Mouse (Mus musculus): ENCODE measurements around the gene Rtn4ip1. TPM values are rescaled to one million over a fixed set of nuclear protein-coding genes. Genes with fewer than 3 reads are reported as not detected.

The Rtn4ip1 gene
- polyA plus RNA-seq, 1 experiment = 7.9 TPM

DNA sequence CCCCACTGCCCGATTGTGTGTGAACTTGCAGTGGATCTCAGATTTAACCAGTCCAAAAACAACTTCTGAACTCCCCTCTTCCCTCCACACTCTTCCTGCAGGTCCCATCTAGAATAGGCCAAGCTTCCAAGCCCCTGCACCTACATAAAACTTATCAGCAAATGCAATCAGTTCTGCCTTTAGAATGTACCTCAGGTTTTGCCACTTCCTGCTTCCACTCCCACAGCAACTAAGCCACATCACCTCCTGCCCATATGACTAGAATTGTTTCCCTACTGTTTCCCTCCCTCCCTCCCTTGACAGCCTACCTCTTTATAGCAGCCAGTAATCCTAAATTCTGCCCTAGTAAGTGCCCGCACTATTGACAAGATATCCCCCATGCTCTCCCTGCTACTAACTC, 82.3 kb downstream of the Rtn4ip1 start:
- no peak overlapping the region for H3ac ChIP-seq (ENCODE audit: control insufficient read depth, insufficient read length, low read depth)

DNA sequence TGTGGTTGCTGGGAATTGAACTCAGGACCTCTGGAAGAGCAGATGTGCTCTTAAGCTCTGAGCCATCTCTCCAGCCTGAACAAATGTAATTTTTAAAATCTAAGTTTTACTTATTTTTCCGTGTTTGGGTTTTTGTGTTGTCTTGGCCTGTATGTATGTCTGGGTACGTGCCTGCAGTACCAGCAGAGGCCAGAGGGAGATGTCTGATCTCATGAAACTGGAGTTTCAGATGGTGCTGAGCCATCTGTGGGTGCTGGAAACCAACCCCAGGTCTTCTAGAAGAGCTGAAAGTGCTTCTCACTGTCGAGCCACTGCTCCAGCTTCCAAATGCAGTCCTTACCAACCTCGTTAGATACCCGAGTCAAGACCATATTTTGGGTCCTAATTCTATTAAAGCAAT, 89.7 kb downstream of the Rtn4ip1 start:
- TF ChIP-seq USF1 (IDR thresholded peaks at IDR 0.05; ENCODE audit: low read depth) (no peak), MYOD1 (IDR thresholded peaks at IDR 0.05; ENCODE audit: control insufficient read depth, insufficient read length, low read depth) (no peak), CEBPB (IDR thresholded peaks at IDR 0.05; ENCODE audit: low read depth) (no peak), MAX (IDR thresholded peaks at IDR 0.05) (no peak), FOSL1 (IDR thresholded peaks at IDR 0.05; ENCODE audit: insufficient read depth, low read length, poor library complexity, severe bottlenecking) (no peak), MYOG (IDR thresholded peaks at IDR 0.05; ENCODE audit: control insufficient read depth, extremely low read depth, insufficient read length) (no peak), CTCF (IDR thresholded peaks at IDR 0.05; ENCODE audit: control insufficient read depth, insufficient read depth, insufficient read length) (no peak)
- Histone ChIP-seq H3K79me2 (ENCODE audit: control insufficient read depth, insufficient read depth) (peaks cover 34% of the 10 kb centered on the region), H3K79me3 (ENCODE audit: low read depth) (peaks cover 18% of the 10 kb centered on the region), H3K36me3 (ENCODE audit: control insufficient read depth, insufficient read depth) (peaks cover 52% of the 10 kb centered on the region), H3ac (ENCODE audit: control insufficient read depth, insufficient read length, low read depth) (no peak overlapping the region), H3K4me3 (ENCODE audit: insufficient read depth, poor library complexity, severe bottlenecking) (no peak overlapping the region), H3K27me3 (ENCODE audit: control insufficient read depth, insufficient read depth, insufficient read length) (no peaks in the 10 kb centered on the region)

More for the DNA sequence above, 82.3 kb downstream of the Rtn4ip1 start:
- Histone ChIP-seq H3K4me3 (ENCODE audit: insufficient read depth, poor library complexity, severe bottlenecking) (no peak overlapping the region), H3K79me3 (ENCODE audit: low read depth) (no peaks in the 10 kb centered on the region), H3K36me3 (ENCODE audit: control insufficient read depth, insufficient read depth) (peaks cover 65% of the 10 kb centered on the region), H3K27me3 (ENCODE audit: control insufficient read depth, insufficient read depth, insufficient read length) (no peaks in the 10 kb centered on the region), H3K79me2 (ENCODE audit: control insufficient read depth, insufficient read depth) (no peaks in the 10 kb centered on the region)
- TF ChIP-seq MYOD1 (IDR thresholded peaks at IDR 0.05; ENCODE audit: control insufficient read depth, insufficient read length, low read depth) (no peak), MAX (IDR thresholded peaks at IDR 0.05) (no peak), FOSL1 (IDR thresholded peaks at IDR 0.05; ENCODE audit: insufficient read depth, low read length, poor library complexity, severe bottlenecking) (no peak), CTCF (IDR thresholded peaks at IDR 0.05; ENCODE audit: control insufficient read depth, insufficient read depth, insufficient read length) (no peak), CEBPB (IDR thresholded peaks at IDR 0.05; ENCODE audit: low read depth) (no peak), MYOG (IDR thresholded peaks at IDR 0.05; ENCODE audit: control insufficient read depth, extremely low read depth, insufficient read length) (no peak)

DNA sequence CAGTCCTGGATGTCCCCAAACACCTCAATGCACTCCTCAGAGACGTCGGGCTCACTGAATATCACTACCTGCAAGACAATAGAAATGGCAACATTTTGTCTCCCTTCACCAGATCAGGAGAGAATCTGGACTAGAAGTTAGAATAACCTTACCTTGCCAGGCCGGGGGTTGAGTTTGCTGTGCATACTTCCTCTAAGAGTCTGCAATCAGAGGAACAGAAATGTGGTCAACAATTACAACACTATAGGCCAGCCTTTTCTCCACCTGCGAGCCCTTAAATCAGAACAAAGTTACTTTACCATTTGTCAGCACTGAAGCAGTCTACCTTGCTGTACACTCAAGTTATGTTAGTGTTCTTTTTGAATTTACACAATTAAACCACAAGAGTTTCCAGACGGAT, 90.9 kb downstream of the Rtn4ip1 start:
- Histone ChIP-seq H3K79me3 (ENCODE audit: low read depth) (peaks cover 26% of the 10 kb centered on the region), H3ac (ENCODE audit: control insufficient read depth, insufficient read length, low read depth) (no peak overlapping the region), H3K4me3 (ENCODE audit: insufficient read depth, poor library complexity, severe bottlenecking) (no peak overlapping the region), H3K27me3 (ENCODE audit: control insufficient read depth, insufficient read depth, insufficient read length) (no peaks in the 10 kb centered on the region), H3K79me2 (ENCODE audit: control insufficient read depth, insufficient read depth) (peaks cover 46% of the 10 kb centered on the region), H3K36me3 (ENCODE audit: control insufficient read depth, insufficient read depth) (peaks cover 51% of the 10 kb centered on the region)
- TF ChIP-seq USF1 (IDR thresholded peaks at IDR 0.05; ENCODE audit: low read depth) = no peak
- no peak for TF ChIP-seq MYOD1 (IDR thresholded peaks at IDR 0.05; ENCODE audit: control insufficient read depth, insufficient read length, low read depth)
- TF ChIP-seq MAX (IDR thresholded peaks at IDR 0.05) = no peak
- no peak for TF ChIP-seq MYOG (IDR thresholded peaks at IDR 0.05; ENCODE audit: control insufficient read depth, extremely low read depth, insufficient read length)
- no peak for TF ChIP-seq CTCF (IDR thresholded peaks at IDR 0.05; ENCODE audit: control insufficient read depth, insufficient read depth, insufficient read length)
- no peak for TF ChIP-seq CEBPB (IDR thresholded peaks at IDR 0.05; ENCODE audit: low read depth)
- no peak for TF ChIP-seq FOSL1 (IDR thresholded peaks at IDR 0.05; ENCODE audit: insufficient read depth, low read length, poor library complexity, severe bottlenecking)

- Histone ChIP-seq H3K79me2 (ENCODE audit: control insufficient read depth, insufficient read depth) (peaks cover 53% of the 10 kb centered on the region), H3K4me3 (ENCODE audit: insufficient read depth, poor library complexity, severe bottlenecking) (no peak overlapping the region), H3K36me3 (ENCODE audit: control insufficient read depth, insufficient read depth) (peaks cover 57% of the 10 kb centered on the region), H3K27me3 (ENCODE audit: control insufficient read depth, insufficient read depth, insufficient read length) (no peaks in the 10 kb centered on the region), H3ac (ENCODE audit: control insufficient read depth, insufficient read length, low read depth) (no peak overlapping the region), H3K79me3 (ENCODE audit: low read depth) (peaks cover 29% of the 10 kb centered on the region)
- TF ChIP-seq FOSL1 (IDR thresholded peaks at IDR 0.05; ENCODE audit: insufficient read depth, low read length, poor library complexity, severe bottlenecking) = no peak
- TF ChIP-seq MYOG (IDR thresholded peaks at IDR 0.05; ENCODE audit: control insufficient read depth, extremely low read depth, insufficient read length) = no peak
- no peak for TF ChIP-seq MYOD1 (IDR thresholded peaks at IDR 0.05; ENCODE audit: control insufficient read depth, insufficient read length, low read depth)
- no peak for TF ChIP-seq CTCF (IDR thresholded peaks at IDR 0.05; ENCODE audit: control insufficient read depth, insufficient read depth, insufficient read length)
- TF ChIP-seq CEBPB (IDR thresholded peaks at IDR 0.05; ENCODE audit: low read depth) = no peak
- no peak for TF ChIP-seq MAX (IDR thresholded peaks at IDR 0.05)
- no peak for TF ChIP-seq USF1 (IDR thresholded peaks at IDR 0.05; ENCODE audit: low read depth)
These were observed 91.6 kb downstream of the Rtn4ip1 start for GRCm38 (mm10) chr10:43993198-43993597.

DNA sequence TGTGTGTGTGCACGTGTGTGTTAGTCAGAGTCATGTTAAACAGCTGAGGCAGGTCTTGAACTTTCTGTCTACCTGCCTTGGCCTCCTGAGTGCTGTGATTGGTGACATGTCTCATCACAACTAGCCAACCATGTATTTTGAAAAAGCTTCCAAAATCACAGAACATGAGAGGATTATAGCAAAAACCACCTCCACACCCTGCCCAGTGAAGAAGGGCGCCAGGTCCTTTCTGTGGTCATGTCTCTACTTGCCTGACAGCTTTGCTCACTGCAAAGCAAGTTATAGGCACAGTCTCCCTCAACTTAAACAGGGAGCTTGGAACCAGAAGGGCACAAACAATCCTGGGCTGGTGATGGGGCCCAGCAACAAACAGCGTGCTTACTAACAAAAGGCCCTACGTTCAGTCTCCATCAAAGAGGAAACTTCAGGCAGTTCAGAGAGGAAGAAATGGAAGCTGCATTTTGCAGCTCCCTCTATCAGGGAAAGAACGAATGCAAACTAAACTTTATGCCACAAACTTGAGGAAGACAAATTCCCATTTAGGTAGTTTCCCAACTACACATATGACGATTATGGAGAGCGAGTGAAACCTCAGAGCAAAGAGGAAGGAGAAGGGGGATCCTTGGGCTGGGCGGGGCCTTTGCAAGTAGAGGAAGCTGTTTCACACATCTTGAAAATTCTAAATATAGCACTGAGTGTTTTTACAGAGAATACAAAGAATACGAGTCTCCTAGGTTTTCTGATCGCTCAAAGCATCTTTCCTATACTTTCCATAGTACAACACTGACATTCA, 94.4 kb downstream of the Rtn4ip1 start:
- H3K79me2 ChIP-seq (ENCODE audit: control insufficient read depth, insufficient read depth) = peaks cover 78% of the 10 kb centered on the region
- peaks cover 45% of the 10 kb centered on the region for H3K79me3 ChIP-seq (ENCODE audit: low read depth)
- no peak overlapping the region for H3K4me3 ChIP-seq (ENCODE audit: insufficient read depth, poor library complexity, severe bottlenecking)
- peaks cover 35% of the 10 kb centered on the region for H3K36me3 ChIP-seq (ENCODE audit: control insufficient read depth, insufficient read depth)
- H3ac ChIP-seq (ENCODE audit: control insufficient read depth, insufficient read length, low read depth) = no peak overlapping the region
- H3K27me3 ChIP-seq (ENCODE audit: control insufficient read depth, insufficient read depth, insufficient read length) = no peaks in the 10 kb centered on the region
- TF ChIP-seq CTCF (IDR thresholded peaks at IDR 0.05; ENCODE audit: control insufficient read depth, insufficient read depth, insufficient read length) = no peak
- no peak for TF ChIP-seq FOSL1 (IDR thresholded peaks at IDR 0.05; ENCODE audit: insufficient read depth, low read length, poor library complexity, severe bottlenecking)
- TF ChIP-seq MYOD1 (IDR thresholded peaks at IDR 0.05; ENCODE audit: control insufficient read depth, insufficient read length, low read depth) = no peak
- TF ChIP-seq CEBPB (IDR thresholded peaks at IDR 0.05; ENCODE audit: low read depth) = no peak
- no peak for TF ChIP-seq MYOG (IDR thresholded peaks at IDR 0.05; ENCODE audit: control insufficient read depth, extremely low read depth, insufficient read length)
- TF ChIP-seq USF1 (IDR thresholded peaks at IDR 0.05; ENCODE audit: low read depth) = no peak
- TF ChIP-seq MAX (IDR thresholded peaks at IDR 0.05) = no peak

Measured in C2C12 (cell line).